Mouse (Mus musculus) hindbrain, postnatal 0 days (tissue): ENCODE results near the gene Cryba4. TPM values are rescaled to one million over a fixed set of nuclear protein-coding genes. Genes with fewer than 3 reads are reported as not detected.

Experiments
- ATAC-seq: fragments of 200-750 bp; cut with Nextera tagmentation; 2 replicates; pipeline ENCODE4 v1.8.0; 2017; ENCODE audit warnings: mild to moderate bottlenecking, moderate TSS enrichment, moderate library complexity
- DNase-seq: peaks from one replicate; pipeline ENCODE4 v3.0.0-alpha.2; 2015; ENCODE audit warnings: low spot score
- H3K27ac ChIP-seq: fragments of 300-500 bp; sonication (generic); 2 replicates; pipeline ENCODE4 v1.5.1; 2014; ENCODE audit warnings: mild to moderate bottlenecking
- H3K27me3 ChIP-seq: fragments of 300-500 bp; sonication (generic); 2 replicates; pipeline ENCODE4 v1.6.1; 2014; ENCODE audit warnings: low read length, mixed read lengths; ENCODE audit not compliant: insufficient read depth
- H3K36me3 ChIP-seq: fragments of 300-500 bp; sonication (generic); 2 replicates; pipeline ENCODE4 v1.6.1; 2014; ENCODE audit warnings: low read length, mixed read lengths; ENCODE audit not compliant: insufficient read depth
- H3K4me1 ChIP-seq: fragments of 300-500 bp; sonication (generic); 2 replicates; pipeline ENCODE4 v1.6.1; 2014; ENCODE audit warnings: antibody characterized with exemption, low read length, mixed read lengths; ENCODE audit not compliant: insufficient read depth
- H3K4me2 ChIP-seq: fragments of 300-500 bp; sonication (generic); 2 replicates; pipeline ENCODE4 v1.6.1; 2014; ENCODE audit warnings: low read depth, mild to moderate bottlenecking, low read length, moderate library complexity, mixed read lengths
- H3K4me3 ChIP-seq: fragments of 300-500 bp; sonication (generic); 2 replicates; pipeline ENCODE4 v1.5.1; 2014; ENCODE audit warnings: low read length
- H3K9ac ChIP-seq: fragments of 300-500 bp; sonication (generic); replicated peaks from 2 replicates; pipeline ENCODE4 v1.6.1; 2014; ENCODE audit warnings: mild to moderate bottlenecking, low read length, moderate library complexity, mixed read lengths
- H3K9me3 ChIP-seq: fragments of 300-500 bp; sonication (generic); 2 replicates; pipeline ENCODE4 v1.6.1; 2016; ENCODE audit warnings: low read length, mixed read lengths
- CTCF ChIP-seq: IDR thresholded peaks from 2 replicates; pipeline ENCODE4 v1.5.1; 2016; ENCODE audit warnings: antibody characterized with exemption, control low read depth, low read depth
- whole genome bisulfite sequencing: fragments of 180-500 bp; shearing (Covaris S2); extraction: QIAGEN DNeasy Blood & Tissue Kit; methylation state at CpG from one replicate; pipeline ENCODE4 v1.1.7; 2014; 5-methylcytosine and 5-hydroxymethylcytosine counted together
- polyA plus RNA-seq: library from polyadenylated mRNA; unstranded; fragments of >200 nt; fragmentation: Nextera tagmentation; extraction: Ambion mirVana; gene quantifications from 2 replicates; pipeline ENCODE4 v1.2.1, GENCODE M21; 2015
- total RNA-seq: library from RNA; depleted of rRNA; stranded (reverse); fragments of >200 nt; gene quantifications from 2 replicates; pipeline ENCODE4 v1.2.3, GENCODE M21; 2014

The Cryba4 gene
- total and polyA plus RNA-seq, 2 experiments from 2014 or later: 0.26 to 2.4 TPM

GRCm38 (mm10) chr5:112296404-112297181 is 44.3 kb upstream of the Cryba4 start:
- DNase-seq: no peak
- Histone ChIP-seq H3K27ac (peak overlapping the region; percentile 8; the same call in 1 of the 2 replicates), H3K36me3 (no peaks in the 10 kb centered on the region), H3K9ac (no peak overlapping the region), H3K27me3 (no peaks in the 10 kb centered on the region), H3K9me3 (no peaks in the 10 kb centered on the region), H3K4me3 (no peak overlapping the region), H3K4me2 (no peak overlapping the region), H3K4me1 (peaks cover 8% of the 10 kb centered on the region; the same call in 1 of the 2 replicates)
- TF ChIP-seq CTCF: no peak
- WGBS: 53% methylated on average over 6 of the region's 6 CpGs
- ATAC-seq: no peak

- peaks cover 8% of the 10 kb centered on the region; the same call in 1 of the 2 replicates for H3K4me1 ChIP-seq
- H3K4me2 ChIP-seq: no peak overlapping the region
- 55% methylated on average over 8 of the region's 8 CpGs for WGBS
- no peak overlapping the region for H3K27ac ChIP-seq
- no peak overlapping the region for H3K9ac ChIP-seq
- no peaks in the 10 kb centered on the region for H3K27me3 ChIP-seq
- TF ChIP-seq CTCF: no peak
- DNase-seq (no peak), ATAC-seq (no peak)
- no peaks in the 10 kb centered on the region for H3K9me3 ChIP-seq
- no peak overlapping the region for H3K4me3 ChIP-seq
- H3K36me3 ChIP-seq: no peaks in the 10 kb centered on the region
Measured at GRCm38 (mm10) chr5:112295564-112295963, 43.2 kb upstream of the Cryba4 start.

GRCm38 (mm10) chr5:112295162-112295561 is 42.8 kb upstream of the Cryba4 start:
- DNase-seq (no peak), ATAC-seq (no peak)
- Histone ChIP-seq H3K4me3 (no peak overlapping the region), H3K27me3 (no peaks in the 10 kb centered on the region), H3K27ac (no peak overlapping the region), H3K4me1 (peaks cover 8% of the 10 kb centered on the region; the same call in 1 of the 2 replicates), H3K36me3 (no peaks in the 10 kb centered on the region), H3K4me2 (no peak overlapping the region), H3K9me3 (no peaks in the 10 kb centered on the region), H3K9ac (no peak overlapping the region)
- 26% methylated on average over 8 of the region's 8 CpGs for WGBS
- TF ChIP-seq CTCF: no peak

- ATAC-seq (no peak), DNase-seq (no peak)
- H3K9me3 ChIP-seq: no peaks in the 10 kb centered on the region
- H3K27ac ChIP-seq: no peak overlapping the region
- no peak overlapping the region for H3K4me3 ChIP-seq
- no peaks in the 10 kb centered on the region for H3K36me3 ChIP-seq
- H3K4me1 ChIP-seq: peaks cover 8% of the 10 kb centered on the region; the same call in 1 of the 2 replicates
- H3K27me3 ChIP-seq: no peaks in the 10 kb centered on the region
- H3K9ac ChIP-seq: no peak overlapping the region
- WGBS: 62% methylated on average over 4 of the region's 4 CpGs
- no peak overlapping the region for H3K4me2 ChIP-seq
- TF ChIP-seq CTCF: no peak
Measured at GRCm38 (mm10) chr5:112294696-112295095, 42.4 kb upstream of the Cryba4 start.

GRCm38 (mm10) chr5:112293800-112294199 is 41.5 kb upstream of the Cryba4 start:
- no peak overlapping the region for H3K27ac ChIP-seq
- TF ChIP-seq CTCF: no peak
- 86% methylated on average over 2 of the region's 2 CpGs for WGBS
- no peak for ATAC-seq
- DNase-seq: no peak
- H3K4me1 ChIP-seq: peaks cover 8% of the 10 kb centered on the region; the same call in 1 of the 2 replicates
- no peak overlapping the region for H3K9ac ChIP-seq
- no peaks in the 10 kb centered on the region for H3K36me3 ChIP-seq
- no peaks in the 10 kb centered on the region for H3K9me3 ChIP-seq
- no peaks in the 10 kb centered on the region for H3K27me3 ChIP-seq
- H3K4me3 ChIP-seq: no peak overlapping the region
- H3K4me2 ChIP-seq: no peak overlapping the region

GRCm38 (mm10) chr5:112292343-112292980 is 40.1 kb upstream of the Cryba4 start:
- ATAC-seq: no peak
- DNase-seq: no peak
- H3K4me3 ChIP-seq: no peak overlapping the region
- peaks cover 8% of the 10 kb centered on the region; the same call in 1 of the 2 replicates for H3K4me1 ChIP-seq
- no peak overlapping the region for H3K4me2 ChIP-seq
- no peak for TF ChIP-seq CTCF
- no peak overlapping the region for H3K9ac ChIP-seq
- no peaks in the 10 kb centered on the region for H3K36me3 ChIP-seq
- H3K27ac ChIP-seq: peak overlapping the region; percentile 36; the same call in 1 of the 2 replicates
- H3K27me3 ChIP-seq: no peaks in the 10 kb centered on the region
- no peaks in the 10 kb centered on the region for H3K9me3 ChIP-seq
- WGBS: 72% methylated on average over 17 of the region's 17 CpGs
